Mouse (Mus musculus): ENCODE measurements around the gene Btnl4. TPM values are rescaled to one million over a fixed set of nuclear protein-coding genes. Genes with fewer than 3 reads are reported as not detected.
"Not testable (repeated sequence)": the region's sequence is repeated elsewhere in the genome, so short reads cannot be mapped to it uniquely, and the experiment has no call there.

Btnl4 gene
- not detected in 2 replicates for polyA plus RNA-seq (2015; fragmentation: Nextera tagmentation; extraction: Ambion mirVana)

DNA sequence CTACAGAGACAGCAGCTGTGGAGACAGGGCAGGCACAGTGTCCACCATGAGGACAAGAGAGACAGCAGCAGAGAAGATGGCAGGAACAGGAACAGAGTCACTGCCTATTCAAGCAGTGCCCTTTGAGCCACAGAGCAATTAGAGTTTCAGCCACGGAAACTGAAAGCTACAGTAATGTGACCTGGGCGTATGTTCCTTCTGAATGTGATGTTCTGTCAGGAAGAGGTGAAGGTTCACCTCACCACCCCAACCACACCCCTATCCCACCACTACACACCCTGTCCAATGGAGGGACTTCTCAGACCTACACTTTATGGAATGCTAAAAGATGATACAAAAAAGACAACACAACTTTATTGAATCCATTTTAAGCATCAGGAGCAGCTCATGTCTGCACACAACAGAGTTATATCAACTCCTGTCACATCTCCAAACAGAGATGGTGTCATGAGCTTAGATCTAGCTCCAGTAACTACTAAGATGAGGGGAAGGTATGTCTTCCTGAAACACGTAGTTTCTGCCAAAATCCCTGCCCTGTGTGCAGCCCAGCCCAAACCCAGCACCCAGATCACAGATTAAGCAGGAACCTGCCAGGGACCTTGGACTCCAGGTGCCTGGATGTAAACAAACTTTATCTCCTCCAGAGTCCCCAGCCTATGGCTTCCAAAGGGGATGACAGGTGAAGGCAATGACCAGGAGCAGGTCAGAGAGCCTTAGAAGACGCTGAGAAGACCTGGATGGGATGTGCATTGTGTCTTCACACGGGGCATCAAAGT, at the start of gene Btnl4:
Gene Btnl4 (minus strand): TSS at position 81 of the 776 bp plus-strand sequence.
- H3K27ac ChIP-seq (replicated peaks); H3K36me3 ChIP-seq; H3K27me3 ChIP-seq; H3K4me2 ChIP-seq (replicated peaks); ATAC-seq (replicated peaks); H3K4me1 ChIP-seq; H3K4me3 ChIP-seq; H3K9me3 ChIP-seq; H3K9ac ChIP-seq (replicated peaks): not testable (repeated sequence)
- 73% methylated on average over 5 of the region's 5 CpGs for WGBS

DNA sequence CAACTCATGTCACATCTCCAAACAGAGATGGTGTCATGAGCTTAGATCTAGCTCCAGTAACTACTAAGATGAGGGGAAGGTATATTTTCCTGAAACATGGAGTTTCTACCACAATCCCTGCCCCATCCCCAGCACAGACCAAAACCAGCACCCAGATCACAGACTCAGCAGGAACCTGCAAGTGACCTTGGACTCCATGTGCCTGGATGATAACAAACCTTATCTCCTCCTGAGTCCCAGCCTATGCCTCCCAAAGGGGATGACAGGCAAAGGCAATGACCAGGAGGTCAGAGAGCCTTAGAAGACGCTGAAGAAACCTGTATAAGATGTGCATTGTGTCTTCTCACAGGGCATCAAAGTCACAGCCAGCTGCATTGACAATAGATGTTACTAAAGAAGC, 41.9 kb upstream of the Btnl4 start:
- no peak for ATAC-seq (replicated peaks)

DNA sequence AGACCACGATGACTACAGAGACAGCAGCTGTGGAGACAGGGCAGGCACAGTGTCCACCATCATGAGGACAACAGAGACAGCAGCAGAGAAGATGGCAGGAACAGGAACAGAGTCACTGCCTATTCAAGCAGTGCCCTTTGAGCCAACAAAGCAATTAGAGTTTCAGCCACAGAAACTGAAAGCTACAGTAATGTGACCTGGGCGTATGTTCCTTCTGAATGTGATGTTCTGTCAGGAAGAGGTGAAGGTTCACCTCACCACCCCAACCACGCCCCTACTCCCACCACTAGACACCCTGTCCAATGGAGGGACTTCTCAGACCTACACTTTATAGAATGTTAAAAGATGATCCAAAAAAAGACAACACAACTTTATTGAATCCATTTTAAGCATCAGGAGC, 41.5 kb upstream of the Btnl4 start:
- H3K4me1 ChIP-seq; H3K4me2 ChIP-seq (replicated peaks); H3K9me3 ChIP-seq; ATAC-seq (replicated peaks); H3K9ac ChIP-seq (replicated peaks); H3K36me3 ChIP-seq; H3K27ac ChIP-seq (replicated peaks); H3K27me3 ChIP-seq; H3K4me3 ChIP-seq: not testable (repeated sequence)
- WGBS, result 79% methylated on average over 3 of the region's 3 CpGs

More for the DNA sequence above, 41.9 kb upstream of the Btnl4 start:
- Histone ChIP-seq H3K27me3 (no peaks in the 10 kb centered on the region), H3K9me3 (no peaks in the 10 kb centered on the region), H3K27ac (replicated peaks) (no peak overlapping the region), H3K4me1 (no peaks in the 10 kb centered on the region), H3K9ac (replicated peaks) (no peak overlapping the region), H3K4me3 (no peak overlapping the region), H3K36me3 (no peaks in the 10 kb centered on the region), H3K4me2 (replicated peaks) (no peak overlapping the region)
- WGBS, result 80% methylated on average over 1 of the region's 1 CpGs

DNA sequence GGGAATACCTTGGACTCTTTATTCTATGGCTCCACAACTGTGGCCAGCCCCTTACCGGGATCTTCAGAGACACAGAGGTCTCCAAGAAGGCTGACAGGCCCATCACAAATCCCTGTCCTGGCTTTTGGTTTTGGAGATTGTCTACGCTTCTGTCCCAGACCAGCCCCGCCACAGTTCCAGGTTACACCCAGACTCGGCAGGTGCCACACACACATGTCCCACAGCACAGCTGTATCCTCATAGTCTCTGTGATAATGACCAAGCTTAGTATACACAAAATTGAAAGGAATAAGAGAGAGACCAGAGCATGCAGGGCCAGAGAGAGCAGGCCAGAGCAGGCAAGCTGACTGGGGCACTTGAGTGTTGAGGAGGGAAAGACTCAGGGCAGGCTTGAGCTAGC, 40.7 kb upstream of the Btnl4 start:
- Histone ChIP-seq H3K4me3 (no peak overlapping the region), H3K9me3 (no peaks in the 10 kb centered on the region), H3K4me2 (replicated peaks) (no peak overlapping the region), H3K27ac (replicated peaks) (no peak overlapping the region), H3K4me1 (no peaks in the 10 kb centered on the region), H3K36me3 (no peaks in the 10 kb centered on the region), H3K27me3 (no peaks in the 10 kb centered on the region), H3K9ac (replicated peaks) (no peak overlapping the region)
- WGBS, result 87% methylated on average over 4 of the region's 4 CpGs
- no peak for ATAC-seq (replicated peaks)

DNA sequence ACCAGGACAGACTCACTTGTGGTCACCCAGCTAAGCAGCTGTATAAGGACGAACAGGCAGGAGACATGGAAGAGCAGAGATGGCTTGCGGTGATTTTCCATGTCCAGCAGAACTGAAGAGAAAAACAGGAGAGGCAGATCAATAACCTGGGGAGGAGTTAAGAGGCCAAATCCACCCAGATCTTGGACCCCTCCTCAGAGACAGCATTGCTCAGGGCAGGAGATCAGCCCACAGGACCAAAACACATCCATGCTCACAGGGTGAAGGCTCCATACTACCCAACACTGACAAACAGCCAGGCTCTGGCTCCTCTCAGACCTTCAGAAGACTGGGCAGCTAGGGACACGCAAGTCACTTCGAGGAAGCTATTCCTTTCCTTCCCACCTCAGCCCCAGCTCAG, 40.1 kb upstream of the Btnl4 start, which contains the start of gene Btnl6:
Gene Btnl6 (minus strand): TSS at position 101 of the 400 bp plus-strand sequence.
- H3K27me3 ChIP-seq, result no peaks in the 10 kb centered on the region
- no peak within 1 kb of the TSS for H3K27ac ChIP-seq (replicated peaks)
- WGBS, result 87% methylated on average over 4 of the region's 4 CpGs
- H3K4me1 ChIP-seq, result no peaks in the 10 kb centered on the region
- H3K36me3 ChIP-seq, result no peaks in the 10 kb centered on the region
- no peak within 1 kb of the TSS for H3K4me3 ChIP-seq
- H3K4me2 ChIP-seq (replicated peaks), result no peak within 1 kb of the TSS
- no peaks in the 10 kb centered on the region for H3K9me3 ChIP-seq
- no peak for ATAC-seq (replicated peaks)
- H3K9ac ChIP-seq (replicated peaks), result no peak within 1 kb of the TSS

DNA sequence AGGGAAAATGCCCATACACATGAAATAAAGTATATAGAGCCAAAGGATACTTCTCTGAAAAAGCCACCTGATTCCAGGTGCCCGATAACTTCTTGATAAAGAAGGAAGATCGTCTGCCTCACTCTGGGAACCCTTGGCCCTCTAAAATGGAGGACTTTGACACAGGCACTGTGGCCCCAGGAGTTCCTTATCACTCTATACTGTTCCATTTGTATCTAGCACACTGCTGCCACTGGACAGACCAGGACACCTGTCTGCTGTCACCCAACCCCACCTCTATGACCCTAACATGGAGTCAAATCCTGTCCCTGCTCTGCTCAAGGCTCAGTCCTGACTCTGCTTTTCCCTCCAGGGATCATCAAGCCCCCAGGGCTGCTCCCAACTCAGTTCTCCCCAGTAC, 39.4 kb upstream of the Btnl4 start:
- H3K4me3 ChIP-seq, result no peak overlapping the region
- H3K4me2 ChIP-seq (replicated peaks), result no peak overlapping the region
- no peak overlapping the region for H3K9ac ChIP-seq (replicated peaks)
- H3K9me3 ChIP-seq, result no peaks in the 10 kb centered on the region
- no peaks in the 10 kb centered on the region for H3K27me3 ChIP-seq
- H3K36me3 ChIP-seq, result no peaks in the 10 kb centered on the region
- H3K27ac ChIP-seq (replicated peaks), result no peak overlapping the region
- ATAC-seq (replicated peaks), result no peak
- H3K4me1 ChIP-seq, result no peaks in the 10 kb centered on the region
- 91% methylated on average over 2 of the region's 2 CpGs for WGBS

DNA sequence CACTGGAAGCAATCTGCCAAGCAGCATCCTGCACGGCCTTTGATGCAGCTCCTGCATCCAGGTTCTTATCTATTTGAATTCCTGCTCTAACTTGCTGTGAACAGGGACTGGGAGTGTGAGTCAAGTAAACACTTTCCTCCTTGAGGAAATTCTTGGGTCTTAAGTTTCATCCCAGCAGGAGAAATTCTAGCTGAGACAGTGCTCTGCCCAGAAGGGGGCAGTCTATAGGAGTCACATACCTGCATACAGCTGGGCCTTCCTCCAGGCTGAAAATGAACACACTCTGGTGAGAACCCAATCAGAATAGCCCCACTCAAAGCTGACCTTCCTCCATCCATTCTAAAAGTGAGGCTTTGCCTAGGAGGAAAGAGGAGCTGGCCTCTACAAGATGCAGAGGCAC, 34.6 kb upstream of the Btnl4 start:
- H3K27ac ChIP-seq (replicated peaks); H3K9ac ChIP-seq (replicated peaks); H3K4me3 ChIP-seq; H3K4me2 ChIP-seq (replicated peaks); H3K27me3 ChIP-seq; H3K4me1 ChIP-seq; H3K9me3 ChIP-seq; ATAC-seq (replicated peaks); H3K36me3 ChIP-seq: not testable (repeated sequence)
- WGBS, result 87% methylated on average over 1 of the region's 1 CpGs

DNA sequence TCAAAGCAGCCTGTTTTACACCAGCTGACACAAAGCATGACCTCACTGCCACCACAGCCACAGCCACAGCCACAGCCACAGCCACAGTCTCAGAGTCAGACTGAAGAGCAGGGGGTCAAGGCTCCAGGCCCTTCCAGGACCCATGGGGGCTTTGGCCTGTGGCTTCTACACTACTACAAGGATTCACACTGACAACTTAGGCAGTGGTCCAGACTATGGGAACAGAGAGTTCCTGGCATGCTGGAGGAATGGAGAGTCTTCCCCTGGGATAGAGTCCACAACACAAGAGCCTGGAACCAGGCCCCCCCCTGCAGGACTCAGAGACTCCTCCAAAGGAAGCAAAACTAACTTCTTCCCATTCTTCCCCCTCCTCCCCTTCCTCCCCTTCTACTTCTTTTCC, 30.5 kb upstream of the Btnl4 start:
- H3K9me3 ChIP-seq, result no peaks in the 10 kb centered on the region
- H3K27ac ChIP-seq (replicated peaks), result no peak overlapping the region
- H3K27me3 ChIP-seq, result no peaks in the 10 kb centered on the region
- H3K4me1 ChIP-seq, result no peaks in the 10 kb centered on the region
- H3K9ac ChIP-seq (replicated peaks), result no peak overlapping the region
- H3K4me3 ChIP-seq, result no peak overlapping the region
- no peak overlapping the region for H3K4me2 ChIP-seq (replicated peaks)
- no peak for ATAC-seq (replicated peaks)
- H3K36me3 ChIP-seq, result no peaks in the 10 kb centered on the region

DNA sequence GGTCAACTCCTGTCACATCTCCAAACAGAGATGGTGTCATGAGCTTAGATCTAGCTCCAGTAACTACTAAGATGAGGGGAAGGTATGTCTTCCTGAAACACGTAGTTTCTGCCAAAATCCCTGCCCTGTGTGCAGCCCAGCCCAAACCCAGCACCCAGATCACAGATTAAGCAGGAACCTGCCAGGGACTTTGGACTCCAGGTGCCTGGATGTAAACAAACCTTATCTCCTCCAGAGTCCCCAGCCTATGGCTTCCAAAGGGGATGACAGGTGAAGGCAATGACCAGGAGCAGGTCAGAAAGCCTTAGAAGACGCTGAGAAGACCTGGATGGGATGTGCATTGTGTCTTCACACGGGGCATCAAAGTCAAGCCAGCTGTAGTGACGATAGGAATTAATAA, 20.6 kb upstream of the Btnl4 start:
- H3K4me2 ChIP-seq (replicated peaks); H3K4me3 ChIP-seq; H3K36me3 ChIP-seq; H3K27ac ChIP-seq (replicated peaks); ATAC-seq (replicated peaks); H3K9ac ChIP-seq (replicated peaks); H3K4me1 ChIP-seq; H3K9me3 ChIP-seq; H3K27me3 ChIP-seq: not testable (repeated sequence)
- 75% methylated on average over 4 of the region's 4 CpGs for WGBS

DNA sequence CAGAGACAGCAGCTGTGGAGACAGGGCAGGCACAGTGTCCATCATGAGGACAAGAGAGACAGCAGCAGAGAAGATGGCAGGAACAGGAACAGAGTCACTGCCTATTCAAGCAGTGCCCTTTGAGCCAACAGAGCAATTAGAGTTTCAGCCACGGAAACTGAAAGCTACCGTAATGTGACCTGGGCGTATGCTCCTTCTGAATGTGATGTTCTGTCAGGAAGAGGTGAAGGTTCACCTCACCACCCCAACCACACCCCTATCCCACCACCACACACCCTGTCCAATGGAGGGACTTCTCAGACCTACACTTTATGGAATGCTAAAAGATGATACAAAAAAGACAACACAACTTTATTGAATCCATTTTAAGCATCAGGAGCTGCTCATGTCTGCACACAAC, 20.2 kb upstream of the Btnl4 start:
- 93% methylated on average over 3 of the region's 3 CpGs for WGBS
- not testable (repeated sequence) for ATAC-seq (replicated peaks)

DNA sequence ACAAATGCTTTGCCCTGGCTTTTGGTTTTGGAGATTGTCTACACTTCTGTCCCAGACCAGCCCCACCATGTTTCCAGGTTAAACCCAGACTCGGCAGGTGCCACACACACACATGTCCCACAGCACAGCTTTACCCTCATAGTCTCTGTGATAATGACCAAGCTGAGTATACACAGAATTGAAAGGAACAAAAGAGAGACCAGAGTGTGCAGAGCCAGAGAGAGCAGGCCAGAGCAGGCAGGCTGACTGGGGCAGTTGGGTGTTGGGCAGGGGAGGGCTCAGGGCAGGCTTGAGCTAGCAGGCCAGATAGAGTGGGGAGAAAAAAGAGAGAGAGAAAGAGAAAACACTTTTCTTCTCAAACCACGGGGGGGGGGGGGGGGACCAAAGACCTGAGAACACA, 19.4 kb upstream of the Btnl4 start:
- Histone ChIP-seq H3K4me2 (replicated peaks) (no peak overlapping the region), H3K9me3 (no peaks in the 10 kb centered on the region), H3K4me1 (no peaks in the 10 kb centered on the region), H3K27me3 (no peaks in the 10 kb centered on the region), H3K27ac (replicated peaks) (no peak overlapping the region), H3K9ac (replicated peaks) (no peak overlapping the region), H3K4me3 (no peak overlapping the region), H3K36me3 (no peaks in the 10 kb centered on the region)
- no peak for ATAC-seq (replicated peaks)
- 73% methylated on average over 1 of the region's 2 CpGs for WGBS

More for the DNA sequence above, 20.2 kb upstream of the Btnl4 start:
- H3K27ac ChIP-seq (replicated peaks); H3K9me3 ChIP-seq; H3K36me3 ChIP-seq; H3K4me2 ChIP-seq (replicated peaks); H3K4me1 ChIP-seq; H3K9ac ChIP-seq (replicated peaks); H3K4me3 ChIP-seq; H3K27me3 ChIP-seq: not testable (repeated sequence)

DNA sequence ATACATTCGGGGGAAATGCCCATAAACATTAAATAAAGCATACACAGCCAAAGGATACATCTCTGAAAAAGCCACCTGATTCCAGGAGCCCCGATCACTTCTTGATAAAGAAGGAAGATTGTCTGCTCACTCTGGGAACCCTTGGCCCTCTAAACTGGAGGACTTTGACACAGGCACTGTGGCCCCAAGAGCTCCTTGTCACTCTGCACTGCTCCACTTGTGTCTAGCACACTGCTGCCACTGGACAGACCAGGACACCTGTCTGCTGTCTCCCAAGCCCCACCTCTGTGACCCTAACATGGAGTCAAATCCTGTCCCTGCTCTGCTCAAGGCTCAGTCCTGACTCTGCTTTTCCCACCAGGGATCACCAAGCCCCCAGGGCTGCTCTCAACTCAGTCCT, 18.0 kb upstream of the Btnl4 start:
- 85% methylated on average over 2 of the region's 2 CpGs for WGBS

DNA sequence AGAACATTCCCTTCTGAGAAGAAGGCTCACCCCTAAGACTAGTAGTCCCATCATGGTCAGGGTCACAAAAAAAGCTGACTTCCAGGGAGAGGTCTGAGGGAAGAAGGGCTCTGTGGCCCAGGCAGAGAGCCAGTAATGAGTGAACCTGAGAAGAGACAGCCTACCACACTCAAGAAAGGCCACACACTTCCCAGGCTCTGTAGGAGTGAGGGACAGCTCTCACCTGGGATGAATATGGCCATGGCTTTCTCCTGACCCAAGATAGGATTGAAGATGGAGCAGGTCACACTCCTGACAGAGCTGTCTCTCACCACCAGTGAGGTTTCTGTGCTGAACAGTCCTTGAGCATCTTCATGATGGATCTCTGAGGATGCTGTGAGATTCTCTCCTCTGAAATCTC, 15.7 kb upstream of the Btnl4 start:
- H3K9ac ChIP-seq (replicated peaks), result no peak overlapping the region
- H3K4me2 ChIP-seq (replicated peaks), result no peak overlapping the region
- ATAC-seq (replicated peaks), result no peak
- H3K4me3 ChIP-seq, result no peak overlapping the region
- H3K36me3 ChIP-seq, result no peaks in the 10 kb centered on the region
- no peaks in the 10 kb centered on the region for H3K4me1 ChIP-seq
- H3K9me3 ChIP-seq, result no peaks in the 10 kb centered on the region
- H3K27me3 ChIP-seq, result no peaks in the 10 kb centered on the region
- no peak overlapping the region for H3K27ac ChIP-seq (replicated peaks)

More for the DNA sequence above, 18.0 kb upstream of the Btnl4 start:
- not testable (repeated sequence) for H3K9me3 ChIP-seq; H3K4me3 ChIP-seq; H3K4me2 ChIP-seq (replicated peaks); H3K27ac ChIP-seq (replicated peaks); H3K27me3 ChIP-seq; H3K9ac ChIP-seq (replicated peaks); H3K36me3 ChIP-seq; H3K4me1 ChIP-seq; ATAC-seq (replicated peaks)
